Mouse (Mus musculus) embryonic fibroblast, embryonic 13.5 days (primary cell): ENCODE results near the gene Rad9a.

Experiments
- CTCF ChIP-seq: IDR thresholded peaks from 2 replicates; pipeline ENCODE4 v1.5.1; 2011; ENCODE audit warnings: mild to moderate bottlenecking, control low read depth, low read length, moderate library complexity, borderline replicate concordance; ENCODE audit not compliant: insufficient read depth
- POLR2A ChIP-seq: IDR thresholded peaks from 2 replicates; pipeline ENCODE4 v1.6.1; 2011; ENCODE audit warnings: low read depth, mild to moderate bottlenecking, control low read depth, low read length, moderate library complexity

DNA sequence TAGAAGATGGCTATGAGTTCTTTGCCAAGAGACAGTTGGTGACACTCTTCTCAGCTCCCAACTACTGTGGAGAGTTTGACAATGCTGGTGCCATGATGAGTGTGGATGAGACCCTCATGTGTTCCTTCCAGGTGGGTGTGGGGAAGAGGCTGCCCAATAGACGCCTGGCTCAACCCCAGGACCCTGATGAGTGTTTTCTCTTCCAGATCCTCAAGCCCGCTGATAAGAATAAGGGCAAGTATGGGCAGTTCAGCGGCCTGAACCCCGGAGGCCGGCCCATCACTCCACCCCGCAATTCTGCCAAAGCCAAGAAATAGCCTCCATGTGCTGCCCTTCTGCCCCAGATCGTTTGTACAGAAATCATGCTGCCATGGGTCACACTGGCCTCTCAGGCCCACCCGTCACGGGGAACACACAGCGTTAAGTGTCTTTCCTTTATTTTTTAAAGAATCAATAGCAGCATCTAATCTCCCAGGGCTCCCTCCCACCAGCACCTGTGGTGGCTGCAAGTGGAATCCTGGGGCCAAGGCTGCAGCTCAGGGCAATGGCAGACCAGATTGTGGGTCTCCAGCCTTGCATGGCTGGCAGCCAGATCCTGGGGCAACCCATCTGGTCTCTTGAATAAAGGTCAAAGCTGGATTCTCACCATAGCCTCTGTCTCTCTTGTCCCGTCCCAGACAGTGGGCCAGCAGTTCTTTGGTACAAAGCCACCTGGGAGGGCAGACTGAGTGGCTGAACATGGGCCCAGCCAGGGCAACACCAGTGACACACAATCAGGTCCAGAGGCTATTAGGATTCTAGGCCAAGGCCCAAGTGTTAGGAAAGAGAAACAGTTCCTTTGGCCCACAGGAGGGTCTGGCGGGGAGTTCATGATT lies 6.4 kb downstream of the Rad9a start:
- TF ChIP-seq POLR2A: peak; percentile 15; the same call in 1 of the 2 replicates
- no peak for TF ChIP-seq CTCF
